Mouse (Mus musculus): ENCODE data around the gene Dedd. TPM values are rescaled to one million over a fixed set of nuclear protein-coding genes. Genes with fewer than 3 reads are reported as not detected.

Gene Dedd
- polyA plus RNA-seq, 1 experiment from 2014 or later, result 54.1 TPM

GRCm38 (mm10) chr1:171284491-171284890 is 44.5 kb upstream of the Dedd start:
- no peak overlapping the region for H3K27ac ChIP-seq (ENCODE audit: low read length)
- peaks cover 26% of the 10 kb centered on the region for H3K4me1 ChIP-seq (ENCODE audit: control insufficient read depth, insufficient read depth, low read length)
- H3K9ac ChIP-seq (replicated peaks; ENCODE audit: low read depth, low read length), result no peak overlapping the region
- no peak overlapping the region for H3K4me3 ChIP-seq (ENCODE audit: low read depth, low read length)
- ATAC-seq (ENCODE audit: insufficient number of reproducible peaks, insufficient read depth, low FRiP score, low read depth), result no peak
- H3K4me2 ChIP-seq (replicated peaks; ENCODE audit: low read depth, low read length), result 0 out of 2 replicates have a peak overlapping the region, but pooled peaks have one; percentile 10
- H3K36me3 ChIP-seq (ENCODE audit: control insufficient read depth, insufficient read depth, low read length), result peaks cover 45% of the 10 kb centered on the region
- no peaks in the 10 kb centered on the region for H3K9me3 ChIP-seq (ENCODE audit: control insufficient read depth, low read depth, low read length)
- WGBS, result 91% methylated on average over 15 of the region's 15 CpGs
- no peaks in the 10 kb centered on the region for H3K27me3 ChIP-seq (ENCODE audit: control insufficient read depth, insufficient read depth, low read length)

GRCm38 (mm10) chr1:171285096-171285892 is 43.7 kb upstream of the Dedd start:
- no peak overlapping the region for H3K4me3 ChIP-seq (ENCODE audit: low read depth, low read length)
- H3K27me3 ChIP-seq (ENCODE audit: control insufficient read depth, insufficient read depth, low read length), result no peaks in the 10 kb centered on the region
- H3K9ac ChIP-seq (replicated peaks; ENCODE audit: low read depth, low read length), result peak overlapping the region; percentile 18; the same call in 1 of the 2 replicates
- 0 out of 2 replicates have a peak overlapping the region, but pooled peaks have one; percentile 10 for H3K4me2 ChIP-seq (replicated peaks; ENCODE audit: low read depth, low read length)
- no peaks in the 10 kb centered on the region for H3K9me3 ChIP-seq (ENCODE audit: control insufficient read depth, low read depth, low read length)
- peaks cover 51% of the 10 kb centered on the region for H3K36me3 ChIP-seq (ENCODE audit: control insufficient read depth, insufficient read depth, low read length)
- no peak overlapping the region for H3K27ac ChIP-seq (ENCODE audit: low read length)
- no peak for ATAC-seq (ENCODE audit: insufficient number of reproducible peaks, insufficient read depth, low FRiP score, low read depth)
- WGBS, result 81% methylated on average over 20 of the region's 20 CpGs
- peaks cover 18% of the 10 kb centered on the region for H3K4me1 ChIP-seq (ENCODE audit: control insufficient read depth, insufficient read depth, low read length)

DNA sequence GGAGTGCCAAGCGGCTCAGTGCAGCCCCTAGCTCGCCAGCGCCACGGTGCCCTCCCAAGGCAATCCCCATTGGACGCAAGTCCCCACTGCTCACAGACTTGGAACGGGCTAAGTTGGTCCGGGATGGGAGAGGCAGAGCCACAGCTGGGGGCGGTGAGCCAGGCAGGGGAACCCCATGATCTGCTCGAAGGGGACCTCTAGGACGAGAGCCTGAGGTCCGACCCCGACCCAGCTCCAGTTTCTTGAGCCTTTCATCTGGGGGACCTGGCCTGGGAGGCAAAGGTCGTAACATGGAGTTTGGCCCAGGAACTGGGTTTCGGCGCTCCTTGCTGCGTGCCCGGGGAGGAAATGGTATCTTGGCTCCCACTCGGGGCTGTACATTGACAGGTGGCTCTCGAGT is 42.4 kb upstream of the Dedd start:
- ATAC-seq (ENCODE audit: insufficient number of reproducible peaks, insufficient read depth, low FRiP score, low read depth), result no peak
- H3K4me1 ChIP-seq (ENCODE audit: control insufficient read depth, insufficient read depth, low read length), result peaks cover 17% of the 10 kb centered on the region
- 94% methylated on average over 19 of the region's 19 CpGs for WGBS
- 0 out of 2 replicates have a peak overlapping the region, but pooled peaks have one; percentile 90 for H3K4me3 ChIP-seq (ENCODE audit: low read depth, low read length)
- H3K27ac ChIP-seq (ENCODE audit: low read length), result no peak overlapping the region
- peak overlapping the region; percentile 56 for H3K4me2 ChIP-seq (replicated peaks; ENCODE audit: low read depth, low read length)
- H3K27me3 ChIP-seq (ENCODE audit: control insufficient read depth, insufficient read depth, low read length), result no peaks in the 10 kb centered on the region
- peaks cover 51% of the 10 kb centered on the region for H3K36me3 ChIP-seq (ENCODE audit: control insufficient read depth, insufficient read depth, low read length)
- no peak overlapping the region; the same call in 1 of the 2 replicates for H3K9ac ChIP-seq (replicated peaks; ENCODE audit: low read depth, low read length)
- no peaks in the 10 kb centered on the region for H3K9me3 ChIP-seq (ENCODE audit: control insufficient read depth, low read depth, low read length)

- Histone ChIP-seq H3K27me3 (ENCODE audit: control insufficient read depth, insufficient read depth, low read length) (no peaks in the 10 kb centered on the region), H3K4me1 (ENCODE audit: control insufficient read depth, insufficient read depth, low read length) (peaks cover 13% of the 10 kb centered on the region), H3K4me2 (replicated peaks; ENCODE audit: low read depth, low read length) (peak within 1 kb of the TSS; percentile 56), H3K9ac (replicated peaks; ENCODE audit: low read depth, low read length) (peak within 1 kb of the TSS; percentile 94), H3K36me3 (ENCODE audit: control insufficient read depth, insufficient read depth, low read length) (peaks cover 47% of the 10 kb centered on the region), H3K27ac (ENCODE audit: low read length) (peak within 1 kb of the TSS; percentile 94), H3K4me3 (ENCODE audit: low read depth, low read length) (peak within 1 kb of the TSS; percentile 90), H3K9me3 (ENCODE audit: control insufficient read depth, low read depth, low read length) (no peaks in the 10 kb centered on the region)
- 1% methylated on average over 47 of the region's 49 CpGs for WGBS
- peak; percentile 94 for ATAC-seq (ENCODE audit: insufficient number of reproducible peaks, insufficient read depth, low FRiP score, low read depth)
Observed at GRCm38 (mm10) chr1:171287136-171288081, 41.5 kb upstream of the Dedd start, which contains the start of gene Usp21. Gene Usp21 (minus strand): TSS chr1:171287991.

DNA sequence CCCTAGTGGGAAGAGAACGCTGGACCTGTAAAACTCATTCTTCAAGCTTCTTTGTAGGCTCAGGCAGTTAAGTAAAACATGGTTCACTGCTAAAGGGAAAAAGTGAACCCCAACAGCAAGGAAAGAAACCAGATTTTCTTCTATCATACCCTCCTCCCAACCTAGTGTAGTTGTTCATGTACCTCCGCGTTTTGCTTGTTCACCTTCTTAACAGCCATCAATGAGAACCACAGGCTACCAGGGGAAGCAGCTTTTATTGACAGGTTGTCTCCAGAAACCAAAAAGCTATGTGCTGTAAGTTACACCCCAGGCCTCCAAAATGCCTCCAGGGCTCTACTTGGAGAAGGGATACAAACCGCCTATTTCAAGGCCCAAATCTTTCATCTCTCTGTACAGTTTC is 40.6 kb upstream of the Dedd start:
- Histone ChIP-seq H3K27ac (ENCODE audit: low read length) (peak overlapping the region; percentile 48; the same call in 1 of the 2 replicates), H3K9ac (replicated peaks; ENCODE audit: low read depth, low read length) (no peak overlapping the region; the same call in 1 of the 2 replicates), H3K4me3 (ENCODE audit: low read depth, low read length) (0 out of 2 replicates have a peak overlapping the region, but pooled peaks have one; percentile 90), H3K4me1 (ENCODE audit: control insufficient read depth, insufficient read depth, low read length) (peaks cover 15% of the 10 kb centered on the region), H3K9me3 (ENCODE audit: control insufficient read depth, low read depth, low read length) (no peaks in the 10 kb centered on the region), H3K27me3 (ENCODE audit: control insufficient read depth, insufficient read depth, low read length) (no peaks in the 10 kb centered on the region), H3K4me2 (replicated peaks; ENCODE audit: low read depth, low read length) (peak overlapping the region; percentile 27), H3K36me3 (ENCODE audit: control insufficient read depth, insufficient read depth, low read length) (peaks cover 40% of the 10 kb centered on the region)
- 57% methylated on average over 4 of the region's 4 CpGs for WGBS
- no peak for ATAC-seq (ENCODE audit: insufficient number of reproducible peaks, insufficient read depth, low FRiP score, low read depth)

DNA sequence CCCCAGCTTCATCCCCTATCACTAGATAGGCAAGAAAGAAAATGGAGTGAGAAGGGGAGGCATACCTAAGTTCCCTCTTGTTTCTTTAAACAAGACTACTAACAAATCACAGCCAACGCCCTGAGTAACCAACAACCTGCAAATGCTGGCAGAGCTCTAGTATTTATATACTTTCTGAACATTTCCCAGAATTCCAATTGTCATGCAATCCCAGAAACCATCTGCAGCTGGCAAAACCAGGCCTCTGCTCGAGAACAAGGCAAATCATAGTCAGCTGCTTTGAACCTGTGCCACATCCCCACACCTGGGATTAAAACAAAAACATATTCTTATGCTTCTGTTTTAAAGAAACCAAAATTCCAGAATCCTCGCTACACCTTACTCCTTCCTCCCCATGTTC is 35.6 kb upstream of the Dedd start:
- WGBS, result 81% methylated on average over 3 of the region's 3 CpGs
- H3K4me3 ChIP-seq (ENCODE audit: low read depth, low read length), result peak overlapping the region; percentile 63
- H3K9me3 ChIP-seq (ENCODE audit: control insufficient read depth, low read depth, low read length), result no peaks in the 10 kb centered on the region
- peaks cover 17% of the 10 kb centered on the region for H3K36me3 ChIP-seq (ENCODE audit: control insufficient read depth, insufficient read depth, low read length)
- no peak for ATAC-seq (ENCODE audit: insufficient number of reproducible peaks, insufficient read depth, low FRiP score, low read depth)
- H3K27me3 ChIP-seq (ENCODE audit: control insufficient read depth, insufficient read depth, low read length), result no peaks in the 10 kb centered on the region
- peak overlapping the region; percentile 68; the same call in 1 of the 2 replicates for H3K9ac ChIP-seq (replicated peaks; ENCODE audit: low read depth, low read length)
- H3K4me2 ChIP-seq (replicated peaks; ENCODE audit: low read depth, low read length), result peak overlapping the region; percentile 82
- H3K4me1 ChIP-seq (ENCODE audit: control insufficient read depth, insufficient read depth, low read length), result peaks cover 7% of the 10 kb centered on the region; the same call in 1 of the 2 replicates
- H3K27ac ChIP-seq (ENCODE audit: low read length), result no peak overlapping the region

GRCm38 (mm10) chr1:171293906-171294297 is 35.0 kb upstream of the Dedd start:
- Histone ChIP-seq H3K4me1 (ENCODE audit: control insufficient read depth, insufficient read depth, low read length) (peaks cover 7% of the 10 kb centered on the region; the same call in 1 of the 2 replicates), H3K36me3 (ENCODE audit: control insufficient read depth, insufficient read depth, low read length) (peaks cover 12% of the 10 kb centered on the region), H3K27ac (ENCODE audit: low read length) (peak overlapping the region; percentile 95), H3K27me3 (ENCODE audit: control insufficient read depth, insufficient read depth, low read length) (no peaks in the 10 kb centered on the region), H3K9ac (replicated peaks; ENCODE audit: low read depth, low read length) (peak overlapping the region; percentile 68), H3K4me2 (replicated peaks; ENCODE audit: low read depth, low read length) (peak overlapping the region; percentile 82), H3K9me3 (ENCODE audit: control insufficient read depth, low read depth, low read length) (no peaks in the 10 kb centered on the region), H3K4me3 (ENCODE audit: low read depth, low read length) (peak overlapping the region; percentile 63)
- WGBS, result 39% methylated on average over 5 of the region's 5 CpGs
- ATAC-seq (ENCODE audit: insufficient number of reproducible peaks, insufficient read depth, low FRiP score, low read depth), result no peak
